Comparison of ENCODE assay signal across 9 mouse cellular contexts in genomic region chr5:137607860-137608653, GRCm38 (mm10). TPM values are rescaled to one million over a fixed set of nuclear protein-coding genes. Genes with fewer than 3 reads are reported as not detected.
DNase-seq lines count a peak whose midpoint lies in the region; ATAC-seq lines count a peak whose summit lies in the region.
"Had no signal": no experiment of that assay in that cellular context is flagged by ENCODE, and none has a peak within 500 bp of the region (broad histone marks: within the 10 kb centered on the region; RNA-seq: fewer than 3 reads in every experiment).

No protein-coding gene starts in this region.

- peaks cover 76% of the 10 kb centered on the region for H3K4me1 ChIP-seq in liver, embryonic 12.5 days
- peaks cover 68% of the 10 kb centered on the region for H3K4me1 ChIP-seq in forebrain, embryonic 10.5 days
- H3K4me1 ChIP-seq in intestine, embryonic 14.5 days (replicated peaks; ENCODE audit: control insufficient read depth, insufficient read depth, low read length) = peaks cover 48% of the 10 kb centered on the region
- peaks cover 29% of the 10 kb centered on the region for H3K4me1 ChIP-seq in neural tube, embryonic 13.5 days (replicated peaks)

- H3K4me3 ChIP-seq in liver, embryonic 12.5 days = no peak overlapping the region
- peak overlapping the region; percentile 42 for H3K4me3 ChIP-seq in forebrain, embryonic 10.5 days
- peak overlapping the region; percentile 8; the same call in 1 of the 2 replicates for H3K4me3 ChIP-seq in intestine, embryonic 14.5 days (ENCODE audit: low read depth, low read length)
- H3K4me3 ChIP-seq in neural tube, embryonic 13.5 days = peak overlapping the region; percentile 16
- H3K4me3 ChIP-seq: erythroblast, embryonic 14.5 days had no signal

- no peak overlapping the region for H3K27ac ChIP-seq in liver, embryonic 12.5 days
- peak overlapping the region; percentile 62 for H3K27ac ChIP-seq in forebrain, embryonic 10.5 days
- no peak overlapping the region for H3K27ac ChIP-seq in intestine, embryonic 14.5 days (ENCODE audit: low read depth)
- no peak overlapping the region for H3K27ac ChIP-seq in neural tube, embryonic 13.5 days (replicated peaks)

- peaks cover 30% of the 10 kb centered on the region for H3K27me3 ChIP-seq in liver, embryonic 12.5 days (replicated peaks)
- peaks cover 34% of the 10 kb centered on the region for H3K27me3 ChIP-seq in forebrain, embryonic 10.5 days (ENCODE audit: poor library complexity, severe bottlenecking)
- no peaks in the 10 kb centered on the region for H3K27me3 ChIP-seq in intestine, embryonic 14.5 days (replicated peaks; ENCODE audit: control insufficient read depth, insufficient read depth, low read length)
- H3K27me3 ChIP-seq in neural tube, embryonic 13.5 days = peaks cover 21% of the 10 kb centered on the region

- H3K36me3 ChIP-seq in liver, embryonic 12.5 days = peaks cover 20% of the 10 kb centered on the region
- H3K36me3 ChIP-seq in forebrain, embryonic 10.5 days (replicated peaks) = peaks cover 30% of the 10 kb centered on the region
- peaks cover 24% of the 10 kb centered on the region for H3K36me3 ChIP-seq in intestine, embryonic 14.5 days (ENCODE audit: control insufficient read depth, insufficient read depth, low read length)
- no peaks in the 10 kb centered on the region for H3K36me3 ChIP-seq in neural tube, embryonic 13.5 days

- DNase-seq in liver = no peak
- DNase-seq in forebrain, embryonic 10.5 days (ENCODE audit: extremely low spot score, low spot score) = no peak
- no peak for DNase-seq in intestine, embryonic 14.5 days (ENCODE audit: low spot score)
- DNase-seq in frontal cortex, postnatal 14 days (ENCODE audit: low spot score in 2 of 2) = no peak
- no peak for DNase-seq in urinary bladder, postnatal 14 days (ENCODE audit: low spot score)
- DNase-seq: thymus, adult 18-20 months had no signal

- no peak overlapping the region for H3K9ac ChIP-seq in liver, embryonic 12.5 days
- 0 out of 2 replicates have a peak overlapping the region, but pooled peaks have one; percentile 29 for H3K9ac ChIP-seq in intestine, embryonic 14.5 days (ENCODE audit: low read length)
- H3K9ac ChIP-seq in neural tube, embryonic 13.5 days = peak overlapping the region; percentile 62

- no peaks in the 10 kb centered on the region for H3K9me3 ChIP-seq in liver, embryonic 12.5 days (replicated peaks)
- no peaks in the 10 kb centered on the region for H3K9me3 ChIP-seq in forebrain, embryonic 10.5 days
- H3K9me3 ChIP-seq in intestine, embryonic 14.5 days (ENCODE audit: control insufficient read depth, low read length) = no peaks in the 10 kb centered on the region
- no peaks in the 10 kb centered on the region for H3K9me3 ChIP-seq in neural tube, embryonic 13.5 days

- peak overlapping the region; percentile 4 for H3K4me2 ChIP-seq in liver, embryonic 12.5 days
- peak overlapping the region; percentile 47 for H3K4me2 ChIP-seq in intestine, embryonic 14.5 days (ENCODE audit: low read length)
- peak overlapping the region; percentile 45 for H3K4me2 ChIP-seq in neural tube, embryonic 13.5 days

- no peak for ATAC-seq in liver, embryonic 12.5 days
- ATAC-seq in intestine, embryonic 14.5 days (replicated peaks; ENCODE audit: low FRiP score, low TSS enrichment, low read depth) = peak; percentile 29; the same call in 1 of the 2 replicates
- no peak for ATAC-seq in neural tube, embryonic 13.5 days (ENCODE audit: low read depth)

- 33% methylated on average over 26 of the region's 26 CpGs for WGBS in liver, embryonic 12.5 days (ENCODE audit: insufficient replicate concordance)
- 11% methylated on average over 26 of the region's 26 CpGs for WGBS in forebrain, embryonic 10.5 days
- WGBS in intestine, embryonic 14.5 days = 19% methylated on average over 26 of the region's 26 CpGs
- WGBS in neural tube, embryonic 13.5 days = 8% methylated on average over 26 of the region's 26 CpGs

RNA-seq across cellular contexts. Expression of gene Pcolce, which starts 5.5 kb away (rescaled TPM):
- polyA plus RNA-seq in liver, embryonic 12.5 days (2016; fragmentation: Nextera tagmentation; extraction: Ambion mirVana) = 21.1 and 22.1 TPM in 2 replicates
- polyA plus RNA-seq in forebrain, embryonic 10.5 days (2016; fragmentation: Nextera tagmentation; extraction: Ambion mirVana) = 61.7 and 62.5 TPM in 2 replicates
- 112 and 126 TPM in 2 replicates for polyA plus RNA-seq in intestine, embryonic 14.5 days (2014; fragmentation: Nextera tagmentation; extraction: Ambion mirVana)
- polyA plus RNA-seq in neural tube, embryonic 13.5 days (2015; fragmentation: Nextera tagmentation; extraction: Ambion mirVana) = 40.6 and 42.7 TPM in 2 replicates

RNA-seq across cellular contexts. Expression of gene Mospd3, which starts 7.2 kb away (rescaled TPM):
- 45.5 and 48.4 TPM in 2 replicates for polyA plus RNA-seq in liver, embryonic 12.5 days (2016; fragmentation: Nextera tagmentation; extraction: Ambion mirVana)
- polyA plus RNA-seq in forebrain, embryonic 10.5 days (2016; fragmentation: Nextera tagmentation; extraction: Ambion mirVana) = 14.2 and 15.1 TPM in 2 replicates
- polyA plus RNA-seq in intestine, embryonic 14.5 days (2014; fragmentation: Nextera tagmentation; extraction: Ambion mirVana) = 29.0 and 29.4 TPM in 2 replicates
- polyA plus RNA-seq in neural tube, embryonic 13.5 days (2015; fragmentation: Nextera tagmentation; extraction: Ambion mirVana) = 50.0 and 58.1 TPM in 2 replicates

RNA-seq across cellular contexts. Expression of gene Fbxo24, which starts 20.7 kb away (rescaled TPM):
- polyA plus RNA-seq in liver, embryonic 12.5 days (2016; fragmentation: Nextera tagmentation; extraction: Ambion mirVana) = 0.10 TPM in 1 of 2 replicates, not detected in the other
- 0.09 and 0.26 TPM in 2 replicates for polyA plus RNA-seq in forebrain, embryonic 10.5 days (2016; fragmentation: Nextera tagmentation; extraction: Ambion mirVana)
- polyA plus RNA-seq in intestine, embryonic 14.5 days (2014; fragmentation: Nextera tagmentation; extraction: Ambion mirVana) = 0.11 and 0.28 TPM in 2 replicates
- 0.17 and 0.20 TPM in 2 replicates for polyA plus RNA-seq in neural tube, embryonic 13.5 days (2015; fragmentation: Nextera tagmentation; extraction: Ambion mirVana)
- polyA plus RNA-seq: erythroblast, embryonic 14.5 days had no signal

RNA-seq across cellular contexts. Expression of gene Lrch4, which starts 20.9 kb away (rescaled TPM):
- 33.4 and 36.0 TPM in 2 replicates for polyA plus RNA-seq in liver, embryonic 12.5 days (2016; fragmentation: Nextera tagmentation; extraction: Ambion mirVana)
- 29.0 and 33.4 TPM in 2 replicates for polyA plus RNA-seq in forebrain, embryonic 10.5 days (2016; fragmentation: Nextera tagmentation; extraction: Ambion mirVana)
- 31.2 and 35.3 TPM in 2 replicates for polyA plus RNA-seq in intestine, embryonic 14.5 days (2014; fragmentation: Nextera tagmentation; extraction: Ambion mirVana)
- 23.8 and 24.5 TPM in 2 replicates for polyA plus RNA-seq in neural tube, embryonic 13.5 days (2015; fragmentation: Nextera tagmentation; extraction: Ambion mirVana)

RNA-seq across cellular contexts. Expression of gene Gm20605, which starts 20.9 kb away (rescaled TPM):
- polyA plus RNA-seq in liver, embryonic 12.5 days (2016; fragmentation: Nextera tagmentation; extraction: Ambion mirVana) = 7.8 and 9.0 TPM in 2 replicates
- 11.7 and 14.0 TPM in 2 replicates for polyA plus RNA-seq in forebrain, embryonic 10.5 days (2016; fragmentation: Nextera tagmentation; extraction: Ambion mirVana)
- 9.2 and 10.1 TPM in 2 replicates for polyA plus RNA-seq in intestine, embryonic 14.5 days (2014; fragmentation: Nextera tagmentation; extraction: Ambion mirVana)
- 6.7 and 7.9 TPM in 2 replicates for polyA plus RNA-seq in neural tube, embryonic 13.5 days (2015; fragmentation: Nextera tagmentation; extraction: Ambion mirVana)
